Mouse (Mus musculus): ENCODE data around the gene Tns1. TPM values are rescaled to one million over a fixed set of nuclear protein-coding genes. Genes with fewer than 3 reads are reported as not detected.

Tns1 gene
- polyA plus RNA-seq, 1 experiment from 2014 or later = 17.1 TPM

GRCm38 (mm10) chr1:74000191-74000651, 124.0 kb downstream of the Tns1 start:
- Histone ChIP-seq H3K4me3 (no peak overlapping the region), H3K27me3 (no peaks in the 10 kb centered on the region), H3K4me1 (peaks cover 15% of the 10 kb centered on the region), H3K4me2 (replicated peaks) (no peak overlapping the region), H3K9me3 (no peaks in the 10 kb centered on the region), H3K27ac (replicated peaks) (no peak overlapping the region), H3K9ac (replicated peaks) (no peak overlapping the region), H3K36me3 (no peaks in the 10 kb centered on the region)
- WGBS = 11% methylated on average over 5 of the region's 5 CpGs
- no peak for ATAC-seq (ENCODE audit: low FRiP score, low read depth)

DNA sequence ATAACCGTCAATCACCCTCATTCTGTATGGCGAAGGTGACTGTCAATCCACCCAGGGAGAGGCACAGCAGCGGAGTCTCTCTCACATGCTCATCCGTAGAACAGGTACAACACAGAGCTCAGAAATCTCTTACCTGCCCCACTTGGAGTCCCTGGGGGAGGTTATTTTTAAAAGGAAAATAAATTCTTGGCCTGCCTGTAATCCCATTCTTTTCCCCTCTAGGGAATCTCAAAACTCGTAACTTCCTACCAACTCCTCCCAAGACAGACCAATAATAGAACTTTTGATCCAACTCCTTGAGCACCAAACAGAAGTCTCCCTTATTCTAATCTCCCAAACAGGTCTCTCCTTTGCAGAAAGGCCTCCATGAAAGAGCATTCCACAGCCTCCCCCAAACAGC, 124.7 kb downstream of the Tns1 start:
- WGBS = 80% methylated on average over 5 of the region's 5 CpGs
- Histone ChIP-seq H3K4me1 (peaks cover 15% of the 10 kb centered on the region), H3K27me3 (no peaks in the 10 kb centered on the region), H3K36me3 (no peaks in the 10 kb centered on the region), H3K4me3 (no peak overlapping the region), H3K4me2 (replicated peaks) (no peak overlapping the region), H3K9me3 (no peaks in the 10 kb centered on the region), H3K27ac (replicated peaks) (no peak overlapping the region), H3K9ac (replicated peaks) (no peak overlapping the region)
- ATAC-seq (ENCODE audit: low FRiP score, low read depth) = no peak

DNA sequence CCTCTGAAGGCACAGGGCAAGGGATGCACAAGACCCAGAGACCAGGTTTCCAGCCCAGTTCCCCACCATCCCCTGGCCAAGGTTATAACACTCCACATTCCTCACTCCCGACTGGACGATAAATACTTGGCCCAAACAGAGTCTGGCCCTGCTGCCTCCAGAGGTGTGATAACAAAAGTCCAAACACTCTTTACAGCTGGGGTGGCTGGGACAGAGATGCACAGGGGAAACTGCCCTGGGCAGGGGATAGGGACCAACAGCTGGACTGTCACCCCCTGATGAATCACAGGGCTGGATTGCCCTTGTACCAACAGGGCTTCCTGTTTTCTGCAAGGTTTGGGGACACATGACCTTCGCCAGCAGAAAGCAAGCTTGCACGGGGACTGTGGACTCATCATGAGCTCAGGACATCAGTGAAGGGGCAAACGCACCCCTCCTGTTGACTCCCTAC, 125.3 kb downstream of the Tns1 start:
- WGBS = 77% methylated on average over 5 of the region's 5 CpGs
- no peak overlapping the region for H3K4me3 ChIP-seq
- no peak overlapping the region for H3K4me2 ChIP-seq (replicated peaks)
- H3K4me1 ChIP-seq = peaks cover 15% of the 10 kb centered on the region
- no peaks in the 10 kb centered on the region for H3K9me3 ChIP-seq
- H3K27me3 ChIP-seq = no peaks in the 10 kb centered on the region
- no peak overlapping the region for H3K27ac ChIP-seq (replicated peaks)
- no peaks in the 10 kb centered on the region for H3K36me3 ChIP-seq
- no peak overlapping the region for H3K9ac ChIP-seq (replicated peaks)
- ATAC-seq (ENCODE audit: low FRiP score, low read depth) = no peak

- WGBS = 72% methylated on average over 9 of the region's 9 CpGs
- no peaks in the 10 kb centered on the region for H3K27me3 ChIP-seq
- no peaks in the 10 kb centered on the region for H3K36me3 ChIP-seq
- peaks cover 15% of the 10 kb centered on the region for H3K4me1 ChIP-seq
- ATAC-seq (ENCODE audit: low FRiP score, low read depth) = no peak
- H3K4me3 ChIP-seq = no peak overlapping the region
- H3K4me2 ChIP-seq (replicated peaks) = no peak overlapping the region
- H3K27ac ChIP-seq (replicated peaks) = no peak overlapping the region
- no peak overlapping the region for H3K9ac ChIP-seq (replicated peaks)
- no peaks in the 10 kb centered on the region for H3K9me3 ChIP-seq
Measured at GRCm38 (mm10) chr1:73998131-73998865, 126.0 kb downstream of the Tns1 start.

DNA sequence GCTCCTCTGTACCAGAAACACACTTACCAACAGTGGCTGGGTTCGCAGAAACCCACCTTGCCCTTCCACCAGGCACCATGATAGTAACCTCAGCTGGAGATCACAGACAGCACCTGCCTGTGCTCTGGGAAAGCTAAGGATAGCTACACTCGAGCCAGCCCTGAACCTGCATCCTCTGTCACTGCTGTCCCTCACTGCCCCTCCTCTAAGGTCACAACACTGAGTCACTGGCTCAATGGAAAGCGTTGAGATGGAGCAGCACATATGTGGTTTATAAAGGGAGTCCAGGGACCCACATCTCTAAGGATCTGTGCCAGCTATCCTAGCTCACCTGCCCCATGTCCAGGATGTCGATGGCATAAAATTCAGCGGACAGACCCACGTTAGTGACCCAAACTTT, 126.9 kb downstream of the Tns1 start:
- no peak overlapping the region for H3K4me2 ChIP-seq (replicated peaks)
- no peak for ATAC-seq (ENCODE audit: low FRiP score, low read depth)
- WGBS = 88% methylated on average over 6 of the region's 6 CpGs

GRCm38 (mm10) chr1:73996650-73997049, 127.6 kb downstream of the Tns1 start:
- H3K4me3 ChIP-seq = no peak overlapping the region
- H3K9me3 ChIP-seq = no peaks in the 10 kb centered on the region
- peaks cover 15% of the 10 kb centered on the region for H3K4me1 ChIP-seq
- 94% methylated on average over 3 of the region's 3 CpGs for WGBS
- no peaks in the 10 kb centered on the region for H3K36me3 ChIP-seq
- H3K27ac ChIP-seq (replicated peaks) = no peak overlapping the region
- no peak overlapping the region for H3K4me2 ChIP-seq (replicated peaks)
- no peak overlapping the region for H3K9ac ChIP-seq (replicated peaks)
- no peak for ATAC-seq (ENCODE audit: low FRiP score, low read depth)
- no peaks in the 10 kb centered on the region for H3K27me3 ChIP-seq

More for the DNA sequence above, 126.9 kb downstream of the Tns1 start:
- no peaks in the 10 kb centered on the region for H3K36me3 ChIP-seq
- H3K4me1 ChIP-seq = peaks cover 15% of the 10 kb centered on the region
- no peaks in the 10 kb centered on the region for H3K9me3 ChIP-seq
- H3K27ac ChIP-seq (replicated peaks) = no peak overlapping the region
- H3K4me3 ChIP-seq = no peak overlapping the region
- no peaks in the 10 kb centered on the region for H3K27me3 ChIP-seq
- no peak overlapping the region for H3K9ac ChIP-seq (replicated peaks)

GRCm38 (mm10) chr1:73996209-73996608, 128.0 kb downstream of the Tns1 start:
- Histone ChIP-seq H3K4me2 (replicated peaks) (no peak overlapping the region), H3K9ac (replicated peaks) (no peak overlapping the region), H3K9me3 (no peaks in the 10 kb centered on the region), H3K4me3 (no peak overlapping the region), H3K4me1 (peaks cover 15% of the 10 kb centered on the region), H3K27ac (replicated peaks) (no peak overlapping the region), H3K36me3 (no peaks in the 10 kb centered on the region), H3K27me3 (no peaks in the 10 kb centered on the region)
- no peak for ATAC-seq (ENCODE audit: low FRiP score, low read depth)
- WGBS = 58% methylated on average over 2 of the region's 2 CpGs

- Histone ChIP-seq H3K27me3 (no peaks in the 10 kb centered on the region), H3K9ac (replicated peaks) (no peak overlapping the region), H3K36me3 (no peaks in the 10 kb centered on the region), H3K9me3 (no peaks in the 10 kb centered on the region), H3K4me2 (replicated peaks) (no peak overlapping the region), H3K4me3 (no peak overlapping the region), H3K27ac (replicated peaks) (no peak overlapping the region), H3K4me1 (peaks cover 11% of the 10 kb centered on the region)
- ATAC-seq (ENCODE audit: low FRiP score, low read depth) = no peak
- WGBS = 86% methylated on average over 13 of the region's 13 CpGs
Measured at GRCm38 (mm10) chr1:73995063-73995810, 129.0 kb downstream of the Tns1 start.

DNA sequence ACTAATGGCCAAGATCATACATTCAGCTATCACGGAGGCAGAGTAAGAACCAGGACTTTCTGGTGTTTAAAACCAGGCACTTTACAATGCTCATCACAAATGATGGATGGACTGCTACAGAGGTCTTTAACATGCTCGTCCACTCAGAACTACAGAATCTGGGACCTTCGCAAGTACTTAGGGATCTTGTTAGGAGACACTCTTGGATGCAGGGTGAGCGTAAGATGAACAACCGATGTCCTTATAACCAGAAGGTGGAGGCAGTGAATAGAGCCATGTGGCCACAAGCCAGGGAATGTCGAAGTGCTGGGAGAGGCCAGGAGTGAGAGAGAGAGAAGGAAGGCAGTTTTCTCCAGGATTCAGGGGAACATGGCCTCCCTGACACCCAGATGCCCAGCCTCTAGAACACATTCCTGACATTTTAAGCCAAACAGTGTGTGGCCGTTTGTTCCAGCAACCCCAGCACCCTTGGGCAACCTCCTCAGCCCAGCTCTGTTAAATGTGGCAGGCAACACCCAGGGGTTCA, 130.3 kb downstream of the Tns1 start:
- Histone ChIP-seq H3K27ac (replicated peaks) (no peak overlapping the region), H3K9me3 (no peaks in the 10 kb centered on the region), H3K4me1 (0 out of 2 replicates have a peak, but pooled peaks cover under 1% of the 10 kb centered on the region), H3K4me3 (no peak overlapping the region), H3K4me2 (replicated peaks) (no peak overlapping the region), H3K9ac (replicated peaks) (no peak overlapping the region), H3K36me3 (no peaks in the 10 kb centered on the region), H3K27me3 (no peaks in the 10 kb centered on the region)
- WGBS = 86% methylated on average over 7 of the region's 7 CpGs
- no peak for ATAC-seq (ENCODE audit: low FRiP score, low read depth)

DNA sequence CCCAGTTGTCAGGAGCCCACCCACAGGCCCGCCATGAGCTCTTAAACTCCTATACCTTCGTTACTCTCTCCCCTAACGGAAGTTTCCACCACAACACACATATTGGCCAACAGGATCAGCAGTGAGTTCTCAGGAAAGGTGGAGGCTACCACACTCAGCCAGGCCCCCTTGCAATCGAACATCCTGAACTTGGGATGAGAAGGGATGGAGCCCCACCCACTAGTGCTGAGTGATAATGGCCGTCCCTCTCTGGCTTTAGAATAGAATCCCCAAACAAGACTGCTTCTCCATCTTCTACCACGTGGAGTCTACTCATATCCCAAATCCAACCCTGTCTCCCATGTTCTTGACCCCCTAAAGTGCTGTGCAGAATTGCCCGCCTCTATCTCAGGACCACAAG, 131.0 kb downstream of the Tns1 start:
- Histone ChIP-seq H3K9ac (replicated peaks) (no peak overlapping the region), H3K36me3 (no peaks in the 10 kb centered on the region), H3K4me2 (replicated peaks) (no peak overlapping the region), H3K4me1 (no peaks in the 10 kb centered on the region), H3K4me3 (no peak overlapping the region), H3K9me3 (no peaks in the 10 kb centered on the region), H3K27ac (replicated peaks) (no peak overlapping the region), H3K27me3 (no peaks in the 10 kb centered on the region)
- WGBS = 84% methylated on average over 7 of the region's 7 CpGs
- no peak for ATAC-seq (ENCODE audit: low FRiP score, low read depth)

- no peak overlapping the region for H3K9ac ChIP-seq (replicated peaks)
- WGBS = 58% methylated on average over 5 of the region's 5 CpGs
- no peak for ATAC-seq (ENCODE audit: low FRiP score, low read depth)
- no peaks in the 10 kb centered on the region for H3K4me1 ChIP-seq
- H3K36me3 ChIP-seq = no peaks in the 10 kb centered on the region
- H3K4me2 ChIP-seq (replicated peaks) = no peak overlapping the region
- no peak overlapping the region for H3K27ac ChIP-seq (replicated peaks)
- H3K27me3 ChIP-seq = no peaks in the 10 kb centered on the region
- no peaks in the 10 kb centered on the region for H3K9me3 ChIP-seq
- no peak overlapping the region for H3K4me3 ChIP-seq
Measured at GRCm38 (mm10) chr1:73992201-73992938, 131.9 kb downstream of the Tns1 start.

DNA sequence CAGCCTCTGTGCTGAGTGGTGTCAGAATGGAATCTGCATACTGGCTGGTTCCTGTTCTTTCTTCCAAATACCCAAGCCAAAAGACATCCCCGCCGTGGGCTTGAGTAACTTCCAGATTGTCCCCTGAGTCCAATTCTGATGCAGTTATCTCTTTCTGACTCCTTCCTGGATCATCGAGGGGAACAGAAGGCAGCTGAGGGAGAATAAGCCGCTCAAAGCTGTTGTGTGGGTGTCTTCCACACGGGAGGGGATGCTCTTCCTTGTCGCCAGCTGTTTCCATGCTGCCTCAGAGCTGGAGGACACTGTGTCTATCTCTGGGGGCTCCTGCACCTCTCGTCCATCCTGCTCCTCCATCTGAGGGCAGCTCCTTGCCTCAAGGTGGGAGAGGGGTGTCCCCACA, 133.0 kb downstream of the Tns1 start:
- Histone ChIP-seq H3K9me3 (no peaks in the 10 kb centered on the region), H3K4me3 (no peak overlapping the region), H3K4me1 (no peaks in the 10 kb centered on the region), H3K36me3 (no peaks in the 10 kb centered on the region), H3K9ac (replicated peaks) (no peak overlapping the region), H3K27me3 (no peaks in the 10 kb centered on the region), H3K4me2 (replicated peaks) (no peak overlapping the region), H3K27ac (replicated peaks) (no peak overlapping the region)
- WGBS = 86% methylated on average over 7 of the region's 7 CpGs
- ATAC-seq (ENCODE audit: low FRiP score, low read depth) = no peak
